Mouse (Mus musculus) kidney, adult 2 months (tissue): ENCODE results near the gene Rnf157. TPM values are rescaled to one million over a fixed set of nuclear protein-coding genes. Genes with fewer than 3 reads are reported as not detected.
"Not testable (repeated sequence)": the region's sequence is repeated elsewhere in the genome, so short reads cannot be mapped to it uniquely, and the experiment has no call there.

ENCODE experiments used
- DNase-seq: peaks from one replicate; pipeline ENCODE4 v3.0.0; 2021
- H3K27ac ChIP-seq: fragments of 200-500 bp; 2 replicates; pipeline ENCODE4 v1.5.1; 2012; ENCODE audit warnings: low read depth, low read length, control low read depth, inconsistent platforms; ENCODE audit not compliant: insufficient read depth
- H3K27me3 ChIP-seq: fragments of 200-500 bp; replicated peaks from 2 replicates; pipeline ENCODE4 v1.6.1; 2012; ENCODE audit warnings: mild to moderate bottlenecking, moderate library complexity, low read length, inconsistent platforms; ENCODE audit not compliant: control insufficient read depth, insufficient read depth
- H3K36me3 ChIP-seq: fragments of 200-500 bp; 2 replicates; pipeline ENCODE4 v1.6.1; 2012; ENCODE audit warnings: mild to moderate bottlenecking, moderate library complexity, low read length, inconsistent platforms; ENCODE audit not compliant: control insufficient read depth, insufficient read depth
- H3K4me1 ChIP-seq: fragments of 200-500 bp; 2 replicates; pipeline ENCODE4 v1.6.1; 2011; ENCODE audit warnings: low read length; ENCODE audit not compliant: control insufficient read depth, insufficient read depth
- H3K4me3 ChIP-seq: fragments of 200-500 bp; 2 replicates; pipeline ENCODE4 v1.5.1; 2011; ENCODE audit warnings: mild to moderate bottlenecking, low read depth, low read length, control low read depth; ENCODE audit not compliant: insufficient read depth
- CTCF ChIP-seq: fragments of 200-500 bp; conservative IDR thresholded peaks from 2 replicates; pipeline ENCODE4 v1.5.1; 2011; ENCODE audit warnings: low read depth, mild to moderate bottlenecking, control low read depth, low read length, moderate library complexity, mixed read lengths; ENCODE audit not compliant: insufficient read depth, insufficient read length
- POLR2A ChIP-seq: fragments of 200-500 bp; IDR thresholded peaks from one replicate; pipeline ENCODE4 v1.6.1; 2011; ENCODE audit warnings: low read depth, low read length, control low read depth
- WGBS: fragments of 180-500 bp; shearing (Covaris S2); methylation state at CpG from one replicate; pipeline ENCODE4 v1.1.7; 2018; 5-methylcytosine and 5-hydroxymethylcytosine counted together
- polyA plus RNA-seq: library from polyadenylated mRNA; depleted of rRNA; stranded (reverse); fragments of >200 nt; gene quantifications from 2 replicates; pipeline ENCODE4 v1.2.3, GENCODE M21; 2012

The Rnf157 gene
- polyA plus RNA-seq, 1 experiment = 2.9 TPM

DNA sequence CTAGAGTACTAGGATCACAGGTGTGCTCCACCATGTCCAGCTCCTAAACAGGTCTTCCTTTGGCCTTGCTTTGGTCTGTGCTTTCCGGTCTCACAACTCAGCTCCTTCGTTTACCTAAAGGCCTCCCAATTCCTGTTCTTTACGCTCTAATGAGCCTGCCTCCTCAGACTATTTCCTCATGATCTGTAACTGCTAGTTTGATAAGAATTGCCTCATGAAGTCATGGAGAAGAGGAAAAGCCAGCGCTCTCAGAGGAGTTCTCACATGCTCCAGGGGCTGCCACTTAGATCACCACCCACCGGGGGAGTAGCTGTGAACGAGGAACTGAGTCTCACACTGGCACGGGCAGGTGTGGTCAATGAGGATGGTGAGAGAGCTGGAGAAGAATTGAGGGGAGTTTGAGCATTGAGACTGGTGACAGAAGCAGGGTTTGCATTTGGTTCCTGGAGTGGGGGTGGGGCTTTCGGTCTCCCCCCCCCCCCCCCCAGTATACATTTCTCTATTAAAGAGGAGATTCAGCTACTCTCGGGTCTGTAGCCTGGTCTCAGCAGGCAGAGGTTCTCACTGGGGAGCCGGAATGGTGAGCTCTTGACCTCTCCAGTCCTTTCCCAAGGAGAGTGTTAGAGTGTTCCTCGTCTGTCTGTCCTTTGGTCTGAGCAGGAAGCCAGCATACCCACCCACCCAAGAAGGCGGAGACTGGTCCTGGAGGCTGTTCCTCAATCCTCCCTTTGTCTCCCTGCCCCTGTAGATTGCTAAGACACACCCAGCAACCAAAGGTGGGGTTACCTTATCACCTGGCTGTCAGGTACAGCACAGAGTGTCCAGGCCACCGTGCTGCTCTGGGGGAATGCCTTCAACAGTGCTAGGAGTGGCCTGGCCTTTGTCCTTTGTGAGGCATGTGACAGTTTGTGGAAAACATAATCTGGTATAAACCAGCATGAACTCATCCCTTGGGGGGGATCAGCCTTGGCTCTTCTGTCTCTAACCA lies 16.3 kb upstream of the Rnf157 start:
- peak; percentile 46 for DNase-seq
- 40% methylated on average over 13 of the region's 13 CpGs for WGBS
- Histone ChIP-seq H3K4me1 (peaks cover 19% of the 10 kb centered on the region), H3K36me3 (no peaks in the 10 kb centered on the region), H3K27ac (peak overlapping the region; percentile 34; the same call in 1 of the 2 replicates), H3K27me3 (no peaks in the 10 kb centered on the region), H3K4me3 (no peak overlapping the region)
- TF ChIP-seq CTCF (no peak), POLR2A (no peak)

DNA sequence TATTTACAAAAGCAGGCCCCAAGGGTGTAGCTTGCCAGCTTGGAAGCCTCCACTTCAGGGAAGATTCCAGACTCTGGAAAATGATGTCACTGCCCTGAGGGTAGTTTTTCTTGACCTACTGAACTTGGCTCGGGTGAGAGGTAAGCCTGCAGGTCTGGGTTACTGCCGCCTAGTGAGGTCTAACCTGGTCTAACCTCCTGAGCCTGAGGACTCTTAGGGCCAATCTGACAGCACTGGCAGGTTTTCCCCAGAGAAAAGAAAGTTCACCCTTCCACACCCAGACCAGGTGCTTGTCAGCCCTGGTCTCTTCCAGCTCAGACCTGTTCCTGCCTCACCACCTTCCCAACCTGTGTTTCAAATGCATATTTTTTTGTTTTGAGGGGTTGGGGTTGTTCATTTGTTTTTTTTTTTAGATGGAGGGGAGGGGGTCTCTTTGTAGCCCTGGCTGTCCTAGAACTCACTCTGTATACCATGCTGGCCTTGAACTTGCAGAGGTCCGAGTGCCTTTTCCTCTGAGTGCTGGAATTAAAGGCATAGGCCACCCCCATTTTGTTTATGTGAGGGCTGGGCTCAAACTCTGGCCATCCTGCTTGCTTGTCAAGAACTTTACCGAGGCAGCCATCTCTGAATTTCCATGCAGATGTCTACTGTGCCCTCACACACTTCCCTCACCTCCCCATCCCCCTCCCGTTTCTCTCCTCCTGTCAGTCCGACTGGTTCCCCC lies 14.2 kb upstream of the Rnf157 start:
- no peak overlapping the region for H3K27ac ChIP-seq
- DNase-seq = no peak

DNA sequence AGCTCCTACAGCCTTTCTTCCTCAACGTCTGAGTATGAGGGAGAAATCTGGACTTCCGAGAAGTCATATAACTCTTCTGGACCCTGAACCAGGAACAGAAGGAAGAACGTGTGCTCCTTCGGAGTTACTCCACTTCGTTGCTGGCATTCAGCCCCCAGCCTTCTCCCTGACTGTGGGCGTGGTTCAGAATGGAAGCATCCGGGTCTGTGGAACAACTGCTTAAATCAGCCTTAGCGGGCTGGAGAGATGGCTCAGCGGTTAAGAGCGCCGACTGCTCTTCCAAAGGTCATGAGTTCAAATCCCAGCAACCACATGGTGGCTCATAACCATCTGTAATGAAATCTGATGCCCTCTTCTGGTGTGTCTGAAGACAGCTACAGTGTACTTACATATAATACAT lies 13.5 kb upstream of the Rnf157 start:
- WGBS = 71% methylated on average over 11 of the region's 11 CpGs
- H3K4me1 ChIP-seq = peaks cover 17% of the 10 kb centered on the region
- not testable (repeated sequence) for H3K4me3 ChIP-seq, DNase-seq, H3K27ac ChIP-seq, H3K36me3 ChIP-seq, H3K27me3 ChIP-seq

More for the DNA sequence above, 14.2 kb upstream of the Rnf157 start:
- Histone ChIP-seq H3K4me1 (peaks cover 19% of the 10 kb centered on the region), H3K27me3 (no peaks in the 10 kb centered on the region), H3K4me3 (no peak overlapping the region), H3K36me3 (no peaks in the 10 kb centered on the region)
- 85% methylated on average over 6 of the region's 6 CpGs for WGBS
- TF ChIP-seq CTCF (no peak), POLR2A (no peak)

GRCm38 (mm10) chr11:116424621-116425407 lies 12.0 kb upstream of the Rnf157 start:
- no peak for DNase-seq
- H3K36me3 ChIP-seq = no peaks in the 10 kb centered on the region
- no peak overlapping the region for H3K4me3 ChIP-seq
- no peak overlapping the region for H3K27ac ChIP-seq
- peaks cover 12% of the 10 kb centered on the region for H3K4me1 ChIP-seq
- no peak for TF ChIP-seq CTCF
- no peak for TF ChIP-seq POLR2A
- H3K27me3 ChIP-seq = no peaks in the 10 kb centered on the region
- 63% methylated on average over 8 of the region's 8 CpGs for WGBS

DNA sequence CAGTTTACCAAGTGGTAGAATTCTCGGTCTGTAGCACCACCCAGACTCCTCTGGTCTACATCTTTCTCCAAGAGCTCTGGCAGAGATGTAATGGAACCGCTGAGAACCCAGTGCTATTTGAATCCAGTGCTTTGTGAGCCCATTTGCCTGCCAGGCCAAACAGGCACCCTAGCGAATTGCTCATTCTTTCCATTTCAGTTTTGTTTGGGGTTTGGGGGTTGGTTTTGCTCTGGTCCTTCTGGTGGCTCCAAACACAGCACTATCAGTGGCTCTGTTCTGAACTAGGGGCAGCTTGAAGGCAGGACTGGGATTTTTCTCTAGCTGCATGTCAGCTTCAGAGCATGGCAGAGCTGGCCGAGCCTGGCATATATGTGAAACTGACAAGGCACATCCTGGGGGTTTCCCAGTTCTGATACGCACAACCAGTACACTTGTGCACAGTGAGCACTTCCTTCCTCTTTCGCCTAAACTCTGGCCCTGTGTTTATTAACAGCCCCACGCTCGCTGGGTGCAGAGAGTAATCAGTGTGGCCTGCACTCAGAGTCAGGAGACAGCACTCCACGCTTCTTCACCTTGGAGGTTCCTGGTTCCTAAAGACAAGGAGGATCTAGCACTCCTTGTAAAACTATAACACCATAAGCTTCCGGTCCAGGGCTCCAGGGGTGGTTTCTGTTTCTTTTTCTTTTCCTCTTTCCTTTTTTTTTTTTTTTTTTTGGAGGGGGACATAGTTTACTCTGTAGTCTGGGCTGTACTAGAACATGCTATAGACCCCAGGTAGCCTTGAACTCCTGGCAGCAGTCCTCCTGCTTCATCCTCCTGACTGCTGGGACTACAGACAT lies 11.2 kb upstream of the Rnf157 start:
- WGBS = 78% methylated on average over 10 of the region's 10 CpGs
- no peaks in the 10 kb centered on the region for H3K27me3 ChIP-seq
- no peaks in the 10 kb centered on the region for H3K36me3 ChIP-seq
- no peak overlapping the region for H3K4me3 ChIP-seq
- no peak overlapping the region for H3K27ac ChIP-seq
- TF ChIP-seq CTCF = no peak
- no peak for TF ChIP-seq POLR2A
- DNase-seq = peak; percentile 33
- H3K4me1 ChIP-seq = peaks cover 6% of the 10 kb centered on the region; the same call in 1 of the 2 replicates

GRCm38 (mm10) chr11:116423214-116423613 lies 10.4 kb upstream of the Rnf157 start:
- no peaks in the 10 kb centered on the region for H3K27me3 ChIP-seq
- no peak overlapping the region for H3K4me3 ChIP-seq
- no peaks in the 10 kb centered on the region for H3K36me3 ChIP-seq
- WGBS = 84% methylated on average over 6 of the region's 6 CpGs
- no peak overlapping the region for H3K27ac ChIP-seq
- H3K4me1 ChIP-seq = no peaks in the 10 kb centered on the region; the same call in 1 of the 2 replicates
- DNase-seq = no peak
- TF ChIP-seq POLR2A (no peak), CTCF (no peak)
